Comparison of ENCODE assay signal across 7 mouse cellular contexts in the genomic region with DNA sequence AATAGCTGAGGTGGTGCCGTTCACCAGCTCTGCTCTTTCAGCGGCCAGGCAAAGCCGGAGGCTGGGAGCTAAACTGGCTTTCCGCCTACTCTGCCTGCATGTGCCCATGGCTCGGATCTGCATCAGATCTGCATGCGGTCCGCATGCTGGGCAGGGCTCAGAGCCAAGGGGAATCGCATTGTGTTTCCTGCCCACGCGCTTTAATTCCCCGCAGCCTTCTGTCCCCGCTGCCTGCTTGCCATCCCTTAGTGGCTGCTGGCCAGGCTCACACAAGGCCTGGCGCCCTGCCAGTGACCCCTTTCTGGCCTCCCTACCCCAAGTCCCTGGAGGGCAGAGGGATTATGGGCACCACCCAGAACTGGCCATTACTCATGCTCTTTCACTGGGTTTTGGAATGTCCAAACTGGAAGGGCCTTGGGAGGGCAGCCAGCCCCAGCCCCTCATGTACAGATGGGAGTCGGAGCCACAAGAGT. TPM values are rescaled to one million over a fixed set of nuclear protein-coding genes. Genes with fewer than 3 reads are reported as not detected.
A peak's percentile ranks its signal among the peaks of the same experiment; 100 is the strongest.
DNase-seq lines count a peak whose midpoint lies in the region; ATAC-seq lines count a peak whose summit lies in the region.

No protein-coding gene starts in this region.

- peak; percentile 96 for DNase-seq in adrenal gland, adult 2 months
- peak; percentile 99 for DNase-seq in cerebellum, adult 11-12 months
- DNase-seq in gastrocnemius, postnatal 10 days, result peak; percentile 67
- DNase-seq in kidney, adult 11 months, result peak; percentile 60
- DNase-seq in left cerebral cortex, adult 9 months (ENCODE audit: low spot score in 2 of 2), result peak; percentile 72 to 90
- peak; percentile 81 for DNase-seq in ovary, postnatal 36 days (ENCODE audit: low spot score)

- no peak for ATAC-seq in CD4-positive, CD25-positive, alpha-beta regulatory T cell, adult 4 months

RNA-seq across cellular contexts. Expression of a gene that starts 39.7 kb away (rescaled TPM):
- total RNA-seq in adrenal gland, adult 2 months (2021), result 100 to 1,000 TPM in 1 of 2 experiments, 10 to 100 TPM in 1; 94.6 to 204 TPM
- 109 and 135 TPM in 2 replicates for polyA plus RNA-seq in adrenal gland, adult 2 months (2012; rRNA removed)
- total RNA-seq in gastrocnemius, postnatal 10 days (2021), result 100 to 1,000 TPM; 193 to 214 TPM
- polyA plus RNA-seq in CD4-positive, CD25-positive, alpha-beta regulatory T cell, adult 4 months (2017; shearing (Covaris generic)), result 10 to 100 TPM; 20.7 to 33.3 TPM

RNA-seq across cellular contexts. Expression of a gene that starts 41.0 kb away (rescaled TPM):
- total RNA-seq in adrenal gland, adult 2 months (2021), result 100 to 1,000 TPM in 1 of 2 experiments, 10 to 100 TPM in 1; 93.7 to 129 TPM
- 101 and 134 TPM in 2 replicates for polyA plus RNA-seq in adrenal gland, adult 2 months (2012; rRNA removed)
- 10 to 100 TPM; 65.1 to 76.8 TPM for total RNA-seq in gastrocnemius, postnatal 10 days (2021)
- polyA plus RNA-seq in CD4-positive, CD25-positive, alpha-beta regulatory T cell, adult 4 months (2017; shearing (Covaris generic)), result 10 to 100 TPM; 15.6 to 20.0 TPM

RNA-seq across cellular contexts. Expression of a gene that starts 53.1 kb away (rescaled TPM):
- under 1 TPM in 1 of 2 experiments, not detected in 1; 0.28 TPM for total RNA-seq in adrenal gland, adult 2 months (2021)
- polyA plus RNA-seq in adrenal gland, adult 2 months (2012; rRNA removed), result 1.4 and 4.2 TPM in 2 replicates
- under 1 TPM; 0.25 to 0.35 TPM for total RNA-seq in gastrocnemius, postnatal 10 days (2021)
- polyA plus RNA-seq in CD4-positive, CD25-positive, alpha-beta regulatory T cell, adult 4 months (2017; shearing (Covaris generic)), result not detected

RNA-seq across cellular contexts. Expression of a gene that starts 53.8 kb away (rescaled TPM):
- total RNA-seq in adrenal gland, adult 2 months (2021), result 10 to 100 TPM; 42.0 to 57.2 TPM
- 21.3 and 22.5 TPM in 2 replicates for polyA plus RNA-seq in adrenal gland, adult 2 months (2012; rRNA removed)
- total RNA-seq in gastrocnemius, postnatal 10 days (2021), result 10 to 100 TPM; 27.1 to 30.7 TPM
- 10 to 100 TPM; 45.5 to 46.5 TPM for polyA plus RNA-seq in CD4-positive, CD25-positive, alpha-beta regulatory T cell, adult 4 months (2017; shearing (Covaris generic))
